Mouse (Mus musculus): ENCODE measurements around the gene Kndc1. TPM values are rescaled to one million over a fixed set of nuclear protein-coding genes. Genes with fewer than 3 reads are reported as not detected.

Gene Kndc1
- polyA plus RNA-seq, 1 experiment from 2014 or later: 0.64 TPM

DNA sequence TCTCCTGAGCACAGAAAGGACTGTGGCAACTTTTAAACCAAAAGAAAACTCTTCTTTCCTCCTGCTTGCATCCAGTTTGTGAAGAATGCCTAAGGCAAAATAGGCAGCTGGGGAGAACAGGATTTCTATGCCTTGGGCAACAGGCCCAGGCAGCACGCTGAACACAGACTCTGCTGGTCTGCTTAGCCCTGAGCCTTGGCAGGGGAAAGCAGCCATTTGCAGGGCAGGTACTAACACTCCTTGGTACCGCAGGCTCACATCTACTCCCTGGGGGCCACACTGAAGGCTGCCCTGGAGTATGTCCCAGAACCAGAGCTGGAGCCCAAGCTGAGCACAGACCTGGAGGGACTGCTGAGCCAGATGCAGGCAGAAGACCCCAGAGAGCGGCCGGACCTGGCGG, 13.7 kb downstream of the Kndc1 start:
- Histone ChIP-seq H3K27me3 (peaks cover 25% of the 10 kb centered on the region), H3K9ac (no peak overlapping the region), H3K4me1 (no peaks in the 10 kb centered on the region), H3K4me2 (no peak overlapping the region), H3K9me3 (no peaks in the 10 kb centered on the region), H3K36me3 (no peaks in the 10 kb centered on the region), H3K4me3 (no peak overlapping the region), H3K27ac (no peak overlapping the region)
- 73% methylated on average over 5 of the region's 5 CpGs for WGBS
- no peak for ATAC-seq (ENCODE audit: borderline replicate concordance, extremely low read depth, low FRiP score, low TSS enrichment)

- no peak overlapping the region for H3K4me3 ChIP-seq
- 28% methylated on average over 6 of the region's 6 CpGs for WGBS
Observed at GRCm38 (mm10) chr7:139909469-139909868, 15.0 kb downstream of the Kndc1 start.

GRCm38 (mm10) chr7:139910204-139910835, 15.8 kb downstream of the Kndc1 start:
- H3K4me3 ChIP-seq: no peak overlapping the region
- ATAC-seq (ENCODE audit: borderline replicate concordance, extremely low read depth, low FRiP score, low TSS enrichment): no peak
- 50% methylated on average over 11 of the region's 11 CpGs for WGBS
- no peak overlapping the region for H3K4me2 ChIP-seq
- peaks cover 7% of the 10 kb centered on the region; the same call in 1 of the 2 replicates for H3K4me1 ChIP-seq
- no peak overlapping the region for H3K9ac ChIP-seq
- H3K9me3 ChIP-seq: no peaks in the 10 kb centered on the region
- no peaks in the 10 kb centered on the region for H3K36me3 ChIP-seq
- peaks cover 33% of the 10 kb centered on the region for H3K27me3 ChIP-seq
- no peak overlapping the region for H3K27ac ChIP-seq

More at GRCm38 (mm10) chr7:139909469-139909868, 15.0 kb downstream of the Kndc1 start:
- peaks cover 33% of the 10 kb centered on the region for H3K27me3 ChIP-seq
- H3K4me1 ChIP-seq: peaks cover 1% of the 10 kb centered on the region; the same call in 1 of the 2 replicates
- ATAC-seq (ENCODE audit: borderline replicate concordance, extremely low read depth, low FRiP score, low TSS enrichment): no peak
- H3K36me3 ChIP-seq: no peaks in the 10 kb centered on the region
- H3K4me2 ChIP-seq: no peak overlapping the region
- no peak overlapping the region for H3K9ac ChIP-seq
- no peak overlapping the region for H3K27ac ChIP-seq
- no peaks in the 10 kb centered on the region for H3K9me3 ChIP-seq

- 9% methylated on average over 29 of the region's 29 CpGs for WGBS
- peaks cover 13% of the 10 kb centered on the region; the same call in 1 of the 2 replicates for H3K4me1 ChIP-seq
- H3K9ac ChIP-seq: no peak overlapping the region
- peaks cover 41% of the 10 kb centered on the region for H3K27me3 ChIP-seq
- H3K36me3 ChIP-seq: no peaks in the 10 kb centered on the region
- peak; percentile 73; the same call in 1 of the 2 replicates for ATAC-seq (ENCODE audit: borderline replicate concordance, extremely low read depth, low FRiP score, low TSS enrichment)
- no peak overlapping the region for H3K27ac ChIP-seq
- peak overlapping the region; percentile 51 for H3K4me2 ChIP-seq
- H3K4me3 ChIP-seq: peak overlapping the region; percentile 25
- no peaks in the 10 kb centered on the region for H3K9me3 ChIP-seq
Observed at GRCm38 (mm10) chr7:139914141-139915047, 19.9 kb downstream of the Kndc1 start.

DNA sequence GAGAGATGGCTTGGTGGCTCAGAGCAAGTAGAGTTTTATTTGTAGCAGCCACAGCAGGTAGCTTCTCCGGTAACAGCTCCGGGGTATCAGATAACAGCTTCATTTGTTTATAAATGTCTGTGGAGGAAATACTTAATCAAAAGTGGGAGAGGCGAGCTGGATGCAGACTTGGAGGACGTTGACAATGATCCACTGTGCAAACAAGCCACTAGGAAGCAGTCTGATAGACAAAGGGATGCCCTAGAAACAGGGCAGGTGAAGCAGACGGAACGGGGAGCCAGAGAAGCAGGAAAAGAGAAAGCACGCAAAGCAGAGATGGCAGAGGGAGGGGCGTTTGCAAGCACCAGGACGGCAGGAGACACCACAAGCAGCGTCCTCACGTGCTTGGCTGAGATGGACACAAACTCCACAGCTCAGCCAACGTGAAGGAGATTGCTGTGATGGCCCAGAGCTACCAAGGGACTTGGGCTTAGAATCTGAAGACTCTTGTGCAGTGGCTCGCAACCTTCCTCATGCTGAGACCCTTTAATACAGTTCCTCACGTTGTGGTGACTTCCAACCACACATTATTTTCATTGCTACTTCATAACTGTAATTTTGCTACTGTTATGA, 21.3 kb downstream of the Kndc1 start:
- Histone ChIP-seq H3K27me3 (peaks cover 41% of the 10 kb centered on the region), H3K4me3 (no peak overlapping the region), H3K4me1 (peaks cover 13% of the 10 kb centered on the region; the same call in 1 of the 2 replicates), H3K4me2 (no peak overlapping the region; the same call in 1 of the 2 replicates), H3K27ac (no peak overlapping the region), H3K9me3 (no peaks in the 10 kb centered on the region), H3K36me3 (no peaks in the 10 kb centered on the region), H3K9ac (no peak overlapping the region)
- no peak for ATAC-seq (ENCODE audit: borderline replicate concordance, extremely low read depth, low FRiP score, low TSS enrichment)
- WGBS: 4% methylated on average over 14 of the region's 14 CpGs

GRCm38 (mm10) chr7:139916345-139916744, 21.8 kb downstream of the Kndc1 start:
- no peak for ATAC-seq (ENCODE audit: borderline replicate concordance, extremely low read depth, low FRiP score, low TSS enrichment)
- Histone ChIP-seq H3K27me3 (peaks cover 41% of the 10 kb centered on the region), H3K9me3 (no peaks in the 10 kb centered on the region), H3K4me2 (no peak overlapping the region), H3K9ac (no peak overlapping the region), H3K4me1 (peaks cover 13% of the 10 kb centered on the region; the same call in 1 of the 2 replicates), H3K36me3 (no peaks in the 10 kb centered on the region), H3K27ac (no peak overlapping the region), H3K4me3 (no peak overlapping the region)
- WGBS: 0% methylated on average over 1 of the region's 1 CpGs

DNA sequence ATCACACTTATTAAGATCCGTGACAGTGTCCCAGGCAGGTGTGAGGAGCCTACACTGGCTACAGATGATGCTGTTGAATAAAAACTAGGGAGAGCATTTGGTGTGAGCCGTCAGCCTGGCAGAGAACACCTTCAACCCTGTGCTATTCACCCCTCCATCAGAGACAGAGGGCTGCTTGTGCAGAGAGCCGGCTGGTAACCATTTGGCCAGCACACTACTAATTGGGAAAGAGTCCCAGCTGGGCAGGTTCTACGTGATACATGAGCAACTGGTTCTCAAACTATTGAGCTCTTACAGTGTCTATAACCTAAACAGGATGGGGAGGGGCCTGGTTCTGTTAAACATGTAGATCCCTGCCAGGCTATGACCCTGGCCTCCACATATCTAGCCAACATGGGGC, 23.8 kb downstream of the Kndc1 start:
- Histone ChIP-seq H3K27me3 (peaks cover 35% of the 10 kb centered on the region), H3K36me3 (no peaks in the 10 kb centered on the region), H3K4me2 (no peak overlapping the region), H3K9ac (no peak overlapping the region), H3K27ac (no peak overlapping the region), H3K4me3 (no peak overlapping the region), H3K9me3 (no peaks in the 10 kb centered on the region), H3K4me1 (peaks cover 13% of the 10 kb centered on the region; the same call in 1 of the 2 replicates)
- ATAC-seq (ENCODE audit: borderline replicate concordance, extremely low read depth, low FRiP score, low TSS enrichment): no peak
- WGBS: 68% methylated on average over 4 of the region's 4 CpGs

DNA sequence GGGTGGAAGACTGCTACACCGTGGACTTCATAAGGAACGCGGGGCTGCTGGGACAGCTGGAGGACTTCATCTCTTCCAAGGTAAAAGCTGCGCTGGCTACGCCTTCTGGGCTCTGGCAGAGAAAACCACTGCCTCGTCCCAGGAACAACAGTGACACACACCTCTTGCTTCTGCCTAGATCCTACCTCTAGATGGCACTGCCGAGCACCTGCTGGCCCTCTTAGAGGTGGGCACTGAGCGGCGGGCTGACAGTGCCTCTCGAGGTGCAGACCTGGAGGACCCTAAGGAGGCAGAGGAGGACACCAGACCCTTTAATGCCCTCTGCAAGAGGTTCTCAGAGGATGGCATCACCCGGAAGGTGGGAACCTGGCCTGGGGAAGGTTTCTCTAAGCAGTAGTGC, 36.2 kb downstream of the Kndc1 start:
- Histone ChIP-seq H3K4me3 (no peak overlapping the region), H3K9me3 (no peaks in the 10 kb centered on the region), H3K27me3 (no peaks in the 10 kb centered on the region), H3K4me1 (no peaks in the 10 kb centered on the region), H3K36me3 (no peaks in the 10 kb centered on the region), H3K9ac (no peak overlapping the region), H3K27ac (no peak overlapping the region), H3K4me2 (no peak overlapping the region)
- 18% methylated on average over 11 of the region's 11 CpGs for WGBS
- ATAC-seq (ENCODE audit: borderline replicate concordance, extremely low read depth, low FRiP score, low TSS enrichment): peak; percentile 38; the same call in 1 of the 2 replicates

GRCm38 (mm10) chr7:139936705-139937104, 42.2 kb downstream of the Kndc1 start:
- Histone ChIP-seq H3K9ac (no peak overlapping the region), H3K36me3 (no peaks in the 10 kb centered on the region), H3K27ac (no peak overlapping the region), H3K9me3 (no peaks in the 10 kb centered on the region), H3K4me2 (no peak overlapping the region), H3K27me3 (peaks cover 21% of the 10 kb centered on the region), H3K4me1 (no peaks in the 10 kb centered on the region), H3K4me3 (no peak overlapping the region)
- no peak for ATAC-seq (ENCODE audit: borderline replicate concordance, extremely low read depth, low FRiP score, low TSS enrichment)
- 75% methylated on average over 10 of the region's 10 CpGs for WGBS

DNA sequence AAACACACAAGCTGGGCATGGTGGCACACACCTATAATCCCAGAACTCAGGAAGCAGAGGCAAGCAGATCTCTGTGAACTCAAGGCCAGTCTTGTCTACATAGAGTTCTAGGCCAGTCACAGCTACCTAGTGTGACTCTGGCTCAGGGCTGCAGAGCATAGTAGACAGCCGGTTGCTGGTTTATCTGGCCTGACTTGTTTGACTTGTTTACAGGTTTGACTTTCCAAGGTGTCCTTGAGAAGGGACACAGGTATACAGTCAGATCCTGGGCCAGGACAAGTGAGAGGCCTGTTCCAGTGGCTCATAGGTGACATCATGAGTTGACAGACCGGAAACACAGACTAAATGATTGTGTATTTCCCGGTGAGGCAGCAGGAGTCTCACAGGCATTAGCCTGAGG, 42.6 kb downstream of the Kndc1 start:
- H3K36me3 ChIP-seq: no peaks in the 10 kb centered on the region
- no peak overlapping the region for H3K4me3 ChIP-seq
- no peak overlapping the region for H3K9ac ChIP-seq
- H3K27me3 ChIP-seq: peaks cover 25% of the 10 kb centered on the region
- H3K27ac ChIP-seq: no peak overlapping the region
- no peaks in the 10 kb centered on the region for H3K4me1 ChIP-seq
- no peaks in the 10 kb centered on the region for H3K9me3 ChIP-seq
- WGBS: 50% methylated on average over 3 of the region's 3 CpGs
- no peak for ATAC-seq (ENCODE audit: borderline replicate concordance, extremely low read depth, low FRiP score, low TSS enrichment)
- H3K4me2 ChIP-seq: no peak overlapping the region

DNA sequence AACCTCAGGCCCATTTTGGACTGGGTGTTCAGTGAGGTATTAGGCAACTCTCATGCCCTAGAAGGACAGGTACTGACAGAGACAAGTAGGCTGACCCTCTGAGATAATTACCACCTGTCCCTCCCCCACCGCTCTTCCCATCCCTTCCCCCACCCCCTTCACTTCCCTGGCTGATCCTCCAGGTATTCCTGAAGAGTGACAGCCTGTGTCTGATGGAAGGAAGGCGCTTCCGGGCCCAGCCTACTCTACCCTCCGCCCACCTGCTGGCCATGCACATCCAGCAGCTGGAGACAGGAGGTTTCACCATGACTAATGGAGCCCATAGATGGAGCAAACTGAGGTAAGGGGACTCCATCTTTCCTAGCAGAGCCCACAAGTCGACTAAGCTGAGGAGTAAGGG, 43.3 kb downstream of the Kndc1 start:
- Histone ChIP-seq H3K4me2 (no peak overlapping the region), H3K27ac (no peak overlapping the region), H3K9ac (no peak overlapping the region), H3K4me3 (no peak overlapping the region), H3K4me1 (no peaks in the 10 kb centered on the region), H3K27me3 (peaks cover 32% of the 10 kb centered on the region), H3K36me3 (no peaks in the 10 kb centered on the region), H3K9me3 (no peaks in the 10 kb centered on the region)
- WGBS: 66% methylated on average over 5 of the region's 5 CpGs
- ATAC-seq (ENCODE audit: borderline replicate concordance, extremely low read depth, low FRiP score, low TSS enrichment): no peak
